Mouse (Mus musculus): ENCODE data around the gene Ripk1.

Gene Ripk1

DNA sequence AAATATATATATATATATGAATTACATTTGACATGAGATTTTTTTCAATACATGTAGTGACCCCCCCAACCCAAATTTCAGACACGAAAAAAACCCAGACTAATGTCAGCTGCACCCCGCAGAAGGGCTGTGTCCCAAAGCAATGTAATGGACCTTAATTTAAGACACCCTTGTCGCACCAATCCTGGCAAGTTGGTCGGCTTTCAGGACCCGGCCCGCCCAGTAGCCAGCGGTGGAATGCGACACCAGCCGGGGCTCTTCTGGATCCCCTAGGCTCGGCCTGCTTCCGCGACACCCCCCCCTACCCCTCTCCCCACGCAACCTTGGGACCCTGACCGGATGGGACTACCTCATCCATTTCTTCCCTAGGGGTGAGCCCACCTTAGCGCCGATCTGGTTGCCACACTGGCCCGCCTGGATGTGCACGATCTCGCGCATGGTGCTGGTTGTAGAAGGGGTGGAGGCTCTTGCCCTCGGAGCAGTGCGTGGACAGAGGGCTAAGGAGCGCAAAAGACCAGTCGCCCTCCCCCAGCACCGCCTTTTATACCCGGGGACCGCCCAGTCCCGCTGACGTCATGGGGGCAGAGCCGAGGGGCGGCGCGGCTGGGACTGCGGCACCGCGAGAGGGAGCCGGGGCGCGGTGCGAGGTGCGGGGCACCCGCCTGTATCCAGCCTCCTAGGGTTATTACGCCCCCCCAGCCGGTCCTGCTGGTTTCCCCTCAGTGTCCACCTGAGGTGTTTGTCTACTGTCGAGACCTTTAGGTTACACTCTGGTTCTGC, 75.5 kb downstream of the Ripk1 start, which contains the start of gene Tubb2a:
Tubb2a (minus strand) TSS at position 516 of the 780 bp plus-strand sequence.
- DNase-seq (ENCODE audit: low read depth), result peak; percentile 62

DNA sequence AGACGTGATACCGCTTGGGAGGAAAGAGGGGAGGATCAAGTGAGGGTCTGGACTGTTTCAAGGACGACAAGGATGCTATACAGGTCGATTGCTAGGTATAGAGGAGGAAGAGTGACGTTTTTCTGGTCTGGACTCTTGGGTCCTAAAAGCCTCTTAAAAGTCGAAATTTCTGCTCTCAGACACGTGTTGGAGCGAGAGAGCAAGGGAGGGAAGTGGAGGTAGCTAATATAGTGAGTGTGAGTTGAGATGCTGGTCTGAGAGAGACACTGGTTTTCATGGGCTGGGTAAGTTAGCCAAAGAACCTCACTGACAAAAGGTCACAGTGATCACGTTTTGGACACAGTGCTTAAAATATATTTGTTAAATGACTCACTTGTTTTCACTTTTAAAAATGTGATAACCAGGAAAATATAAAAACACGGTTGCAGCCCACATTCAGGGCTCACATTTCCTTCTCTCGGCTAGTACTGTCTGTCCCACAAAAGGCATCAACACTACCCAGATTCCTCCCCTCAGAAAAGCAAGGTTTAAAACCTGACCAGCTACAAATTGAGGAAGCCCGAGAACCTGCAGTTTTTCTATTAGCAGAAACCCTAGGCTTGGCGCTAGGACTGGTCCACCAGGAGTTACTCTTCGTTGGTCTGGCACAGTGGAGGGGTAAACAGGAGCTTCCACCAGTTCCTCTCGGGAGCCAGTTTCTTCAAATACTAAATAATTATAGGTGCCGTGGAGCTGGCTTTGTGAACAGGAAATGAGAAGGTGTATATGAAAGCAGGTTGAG, 76.5 kb downstream of the Ripk1 start:
- DNase-seq (ENCODE audit: low read depth), result no peak

DNA sequence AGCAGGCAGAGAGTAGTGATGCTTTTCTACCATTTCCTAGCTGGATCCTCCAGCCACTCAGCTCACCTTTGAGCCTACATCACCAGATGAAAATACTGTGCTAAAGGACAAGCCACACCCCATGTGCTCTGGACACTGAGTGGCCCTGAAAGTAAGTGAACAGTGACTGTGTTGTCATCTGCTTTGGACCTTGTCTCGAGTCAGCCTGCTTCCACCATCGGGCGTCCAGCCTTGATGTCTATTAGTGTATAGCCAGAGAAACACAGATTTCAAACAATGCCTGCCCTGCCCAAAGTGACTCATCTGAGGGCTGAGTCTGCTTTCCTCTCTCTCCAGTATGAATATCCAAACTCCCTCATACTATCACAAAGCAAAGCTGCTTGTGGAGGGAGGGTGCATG, 77.6 kb downstream of the Ripk1 start:
- no peak for DNase-seq (ENCODE audit: low read depth)

DNA sequence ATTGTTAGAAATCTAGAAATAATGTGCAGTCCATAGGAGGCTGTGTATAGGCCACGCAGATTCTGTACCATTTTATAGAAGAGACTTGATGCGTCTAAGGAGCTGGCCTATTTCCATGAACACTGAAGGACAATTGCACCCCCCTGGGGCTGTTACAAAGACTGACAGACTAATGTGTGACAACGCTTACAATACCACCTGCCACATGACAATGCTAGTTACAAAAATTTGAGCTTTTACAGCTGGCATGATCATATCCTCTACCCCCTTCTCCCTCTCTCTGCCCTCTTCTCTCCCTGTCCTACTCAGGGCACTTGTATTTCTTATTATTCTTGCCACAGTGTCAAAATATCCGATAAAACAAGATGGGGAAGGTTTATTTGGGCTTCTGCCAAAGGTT, 79.8 kb downstream of the Ripk1 start:
- no peak for DNase-seq (ENCODE audit: low read depth)

DNA sequence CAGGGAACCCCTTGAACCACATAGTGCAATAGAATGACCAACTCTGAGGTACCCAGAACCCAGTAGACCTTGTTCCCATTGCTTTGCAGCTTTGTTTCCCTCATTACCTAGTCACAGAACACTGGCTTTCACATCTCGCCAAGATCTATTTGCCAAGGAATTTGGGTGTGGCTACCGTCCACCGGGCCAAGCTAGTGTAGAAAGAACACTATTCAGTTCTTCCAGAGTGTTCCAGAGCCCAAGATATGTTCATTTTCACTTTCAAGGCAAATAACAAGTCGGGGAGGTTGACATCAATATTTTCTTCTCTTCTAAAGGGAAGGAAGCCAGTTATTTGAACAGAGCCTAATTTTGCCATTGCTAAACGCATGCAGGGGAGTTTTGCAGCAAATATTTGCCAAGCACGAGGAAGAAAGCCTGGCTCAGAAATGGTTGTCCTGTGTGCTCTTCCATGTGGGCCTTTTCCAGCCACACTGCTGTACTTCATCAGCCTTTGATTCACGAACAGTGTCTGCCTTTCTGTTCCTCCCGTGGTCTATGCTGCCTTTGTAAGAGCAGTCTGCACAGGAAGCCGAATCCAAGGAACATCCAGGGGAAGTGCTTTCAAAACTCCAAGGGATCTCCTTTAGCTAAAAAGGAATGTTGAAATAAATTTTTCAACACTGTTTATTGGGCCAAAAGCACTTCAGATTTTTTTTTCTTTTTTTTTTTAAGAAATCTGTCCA, 82.0 kb downstream of the Ripk1 start:
- no peak for DNase-seq (ENCODE audit: low read depth)

Data from fibroblast of lung, adult 2 months (primary cell).